Mouse (Mus musculus): ENCODE measurements around the gene Lefty2. TPM values are rescaled to one million over a fixed set of nuclear protein-coding genes. Genes with fewer than 3 reads are reported as not detected.

Gene Lefty2
- total and polyA plus RNA-seq, 3 experiments: not detected

GRCm38 (mm10) chr1:180875126-180875525, 17.8 kb upstream of the Lefty2 start:
- Histone ChIP-seq H3K4me3 (ENCODE audit: control insufficient read depth in 1 of 2, insufficient read depth in 1 of 2, low read depth in 2 of 2, low read length in 2 of 2) (no peak overlapping the region), H3K27me3 (ENCODE audit: control insufficient read depth in 1 of 2, insufficient read depth in 2 of 2, low read length in 2 of 2) (no peaks in the 10 kb centered on the region; a peak in 1 of 4 replicates), H3K79me2 (ENCODE audit: control insufficient read depth, insufficient read depth, low read length, poor library complexity) (no peaks in the 10 kb centered on the region), H3K27ac (ENCODE audit: control insufficient read depth, low read depth, low read length) (no peak overlapping the region), H3K4me1 (ENCODE audit: control insufficient read depth in 1 of 2, insufficient read depth in 2 of 2, low read length in 2 of 2) (no peaks in the 10 kb centered on the region; a peak in 1 of 4 replicates), H3K9ac (ENCODE audit: control insufficient read depth, low read depth, low read length, poor library complexity, severe bottlenecking) (no peak overlapping the region), H3K9me3 (replicated peaks; ENCODE audit: insufficient read depth, low read length) (no peaks in the 10 kb centered on the region), H3K36me3 (ENCODE audit: control insufficient read depth in 1 of 2, insufficient read depth in 2 of 2, low read length in 2 of 2) (no peaks in the 10 kb centered on the region; a peak in 1 of 4 replicates)
- no peak for TF ChIP-seq ZC3H11A (IDR thresholded peaks at IDR 0.05; ENCODE audit: low read depth, low read length)
- TF ChIP-seq USF1 (IDR thresholded peaks at IDR 0.05; ENCODE audit: low read depth, low read length): no peak
- no peak for TF ChIP-seq CHD2 (IDR thresholded peaks at IDR 0.05; ENCODE audit: low read length)
- TF ChIP-seq RCOR1 (IDR thresholded peaks at IDR 0.05; ENCODE audit: low read depth, low read length): no peak
- no peak for TF ChIP-seq TBP (IDR thresholded peaks at IDR 0.05; ENCODE audit: low read depth, low read length)
- TF ChIP-seq UBTF (IDR thresholded peaks at IDR 0.05; ENCODE audit: borderline replicate concordance, insufficient read depth, low read depth, low read length): no peak
- TF ChIP-seq MAX (IDR thresholded peaks at IDR 0.05; ENCODE audit: low read length): no peak
- TF ChIP-seq GABPA (IDR thresholded peaks at IDR 0.05; ENCODE audit: low read depth, low read length): no peak
- TF ChIP-seq MEF2A (IDR thresholded peaks at IDR 0.05; ENCODE audit: extremely low read depth, insufficient replicate concordance, low read depth, low read length, poor library complexity, severe bottlenecking): no peak
- TF ChIP-seq USF2 (IDR thresholded peaks at IDR 0.05; ENCODE audit: borderline replicate concordance in 1 of 2, insufficient read depth in 1 of 2, low read depth in 1 of 2, low read length in 2 of 2): no peak
- TF ChIP-seq TCF12 (IDR thresholded peaks at IDR 0.05; ENCODE audit: low read depth, low read length): no peak
- no peak for TF ChIP-seq NELFE (IDR thresholded peaks at IDR 0.05; ENCODE audit: low read depth, low read length)
- no peak for TF ChIP-seq MAFK (IDR thresholded peaks at IDR 0.05; ENCODE audit: borderline replicate concordance, low read depth, low read length)
- TF ChIP-seq MYC (IDR thresholded peaks at IDR 0.05; ENCODE audit: low read depth, low read length): no peak
- no peak for TF ChIP-seq NRF1 (IDR thresholded peaks at IDR 0.05; ENCODE audit: insufficient read depth, low read depth, low read length, poor library complexity, severe bottlenecking)
- TF ChIP-seq POLR2AphosphoS5 (IDR thresholded peaks at IDR 0.05; ENCODE audit: borderline replicate concordance, low read depth, low read length): no peak
- DNase-seq (ENCODE audit: low read depth, low spot score): no peak

- H3K4me3 ChIP-seq (ENCODE audit: control insufficient read depth in 1 of 2, insufficient read depth in 1 of 2, low read depth in 2 of 2, low read length in 2 of 2): no peak overlapping the region
- no peak overlapping the region for H3K9ac ChIP-seq (ENCODE audit: control insufficient read depth, low read depth, low read length, poor library complexity, severe bottlenecking)
- H3K36me3 ChIP-seq (ENCODE audit: control insufficient read depth in 1 of 2, insufficient read depth in 2 of 2, low read length in 2 of 2): peaks cover 0 to 8% of the 10 kb centered on the region in 2 experiments; a peak in 2 of 4 replicates
- TF ChIP-seq POLR2AphosphoS5 (IDR thresholded peaks at IDR 0.05; ENCODE audit: borderline replicate concordance, low read depth, low read length) (no peak), GABPA (IDR thresholded peaks at IDR 0.05; ENCODE audit: low read depth, low read length) (no peak), SIN3A (IDR thresholded peaks at IDR 0.05; ENCODE audit: low read length) (no peak), MEF2A (IDR thresholded peaks at IDR 0.05; ENCODE audit: extremely low read depth, insufficient replicate concordance, low read depth, low read length, poor library complexity, severe bottlenecking) (no peak), CTCF (IDR thresholded peaks at IDR 0.05 in 2 of 3, conservative IDR thresholded peaks at IDR 0.05 in 1 of 3; ENCODE audit: control insufficient read depth in 1 of 3, insufficient read depth in 1 of 3, low read depth in 2 of 3, low read length in 3 of 3, poor library complexity in 1 of 3, severe bottlenecking in 1 of 3) (peak; percentile 26 to 55 (median 28); a peak in 5 of 6 replicates)
- H3K27ac ChIP-seq (ENCODE audit: control insufficient read depth, low read depth, low read length): no peak overlapping the region
- peaks cover 0 to 8% of the 10 kb centered on the region in 2 experiments; a peak in 2 of 4 replicates for H3K4me1 ChIP-seq (ENCODE audit: control insufficient read depth in 1 of 2, insufficient read depth in 2 of 2, low read length in 2 of 2)
- no peak for DNase-seq (ENCODE audit: low read depth, low spot score)
- no peaks in the 10 kb centered on the region for H3K79me2 ChIP-seq (ENCODE audit: control insufficient read depth, insufficient read depth, low read length, poor library complexity)
- H3K27me3 ChIP-seq (ENCODE audit: control insufficient read depth in 1 of 2, insufficient read depth in 2 of 2, low read length in 2 of 2): no peaks in the 10 kb centered on the region; a peak in 2 of 4 replicates
- no peaks in the 10 kb centered on the region for H3K9me3 ChIP-seq (replicated peaks; ENCODE audit: insufficient read depth, low read length)
Observed at GRCm38 (mm10) chr1:180877466-180877865, 15.4 kb upstream of the Lefty2 start.

Data from MEL (cell line).